In genomic region chr5:149769666-149770065, GRCm38 (mm10) we compare ENCODE assay signal across 18 mouse cellular contexts.
"Had no signal": no experiment of that assay in that cellular context is flagged by ENCODE, and none has a peak within 500 bp of the region (broad histone marks: within the 10 kb centered on the region; RNA-seq: fewer than 3 reads in every experiment).

No protein-coding gene starts in this region.

- H3K27me3 ChIP-seq: liver, embryonic 15.5 days; lung, embryonic 15.5 days; megakaryocyte, embryonic 14.5 days; midbrain, embryonic 13.5 days; midbrain, embryonic 15.5 days; neural tube, embryonic 12.5 days; stomach, embryonic 15.5 days had no signal

- DNase-seq: liver, postnatal 0 days; lung, adult 2 months; lung, postnatal 14 days; lung, postnatal 36 days; right cerebral cortex, postnatal 14 days; thymus, adult 2 months; thymus, postnatal 25 days; thymus, postnatal 4 days had no signal

- H3K4me1 ChIP-seq: liver, embryonic 15.5 days; lung, embryonic 15.5 days; megakaryocyte, embryonic 14.5 days; midbrain, embryonic 13.5 days; midbrain, embryonic 15.5 days; neural tube, embryonic 12.5 days; stomach, embryonic 15.5 days had no signal

- H3K4me3 ChIP-seq: liver, embryonic 15.5 days; lung, embryonic 15.5 days; megakaryocyte, embryonic 14.5 days; midbrain, embryonic 13.5 days; midbrain, embryonic 15.5 days; neural tube, embryonic 12.5 days; stomach, embryonic 15.5 days had no signal

- H3K4me2 ChIP-seq: liver, embryonic 15.5 days; lung, embryonic 15.5 days; midbrain, embryonic 13.5 days; midbrain, embryonic 15.5 days; neural tube, embryonic 12.5 days; stomach, embryonic 15.5 days had no signal

- ATAC-seq: liver, postnatal 0 days; lung, postnatal 0 days; midbrain, embryonic 13.5 days; midbrain, embryonic 15.5 days had no signal

- H3K9me3 ChIP-seq: liver, embryonic 15.5 days; lung, embryonic 15.5 days; midbrain, embryonic 13.5 days; midbrain, embryonic 15.5 days; neural tube, embryonic 12.5 days; stomach, embryonic 15.5 days had no signal

- H3K27ac ChIP-seq: liver, embryonic 15.5 days; lung, embryonic 15.5 days; macrophage; midbrain, embryonic 13.5 days; midbrain, embryonic 15.5 days; neural tube, embryonic 12.5 days; stomach, embryonic 15.5 days; stomach, postnatal 0 days had no signal

- H3K36me3 ChIP-seq: liver, embryonic 15.5 days; lung, embryonic 15.5 days; midbrain, embryonic 13.5 days; midbrain, embryonic 15.5 days; neural tube, embryonic 12.5 days; stomach, embryonic 15.5 days had no signal

- H3K9ac ChIP-seq: liver, embryonic 15.5 days; liver, postnatal 0 days; lung, embryonic 15.5 days; midbrain, embryonic 13.5 days; midbrain, embryonic 15.5 days; neural tube, embryonic 12.5 days; stomach, embryonic 15.5 days had no signal
